Comparison of ENCODE assay signal across 22 mouse cellular contexts in the genomic region with DNA sequence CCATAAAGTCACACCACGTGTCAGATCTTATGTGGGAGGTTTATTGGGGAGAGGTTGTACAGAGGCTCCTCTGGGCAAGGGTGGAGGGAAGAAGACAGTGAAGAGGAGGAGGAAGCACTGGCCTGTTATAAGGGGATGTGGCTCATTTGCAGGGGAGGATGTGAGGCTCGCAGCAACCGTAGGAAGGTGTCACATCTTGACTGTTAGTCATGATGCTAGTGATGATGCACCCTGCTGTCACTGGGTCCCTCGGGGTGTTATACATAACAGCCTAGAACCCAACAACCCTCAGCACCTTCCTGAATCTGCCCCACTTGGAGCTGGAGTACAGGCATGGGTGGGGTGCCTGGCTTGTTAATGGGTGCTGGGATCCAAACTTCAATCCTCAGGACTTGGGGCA.
"Had no signal": no experiment of that assay in that cellular context is flagged by ENCODE, and none has a peak within 500 bp of the region (broad histone marks: within the 10 kb centered on the region; RNA-seq: fewer than 3 reads in every experiment).

No protein-coding gene starts in this region.

- H3K27ac ChIP-seq: heart, adult 2 months; heart, embryonic 10.5 days; hindbrain, embryonic 10.5 days; hindbrain, embryonic 12.5 days; hindbrain, embryonic 14.5 days; intestine, embryonic 15.5 days; layer of hippocampus, adult 2 months; left cerebral cortex, adult 2 months; limb, embryonic 13.5 days; limb, embryonic 15.5 days; liver, embryonic 12.5 days had no signal

- H3K4me3 ChIP-seq: heart, adult 2 months; heart, embryonic 10.5 days; heart, embryonic 12.5 days; hindbrain, embryonic 10.5 days; hindbrain, embryonic 12.5 days; intestine, embryonic 15.5 days; layer of hippocampus, adult 2 months; left cerebral cortex, adult 2 months; limb, embryonic 13.5 days; limb, embryonic 15.5 days; liver, embryonic 12.5 days had no signal

- DNase-seq: gastrocnemius, postnatal 10 days; gastrocnemius, postnatal 25 days; heart, adult 2 months; heart, postnatal 10 days; heart, postnatal 4 days; kidney, adult 18-20 months; kidney, adult 8-10 months; kidney, postnatal 10 days; kidney, postnatal 25 days; kidney, postnatal 4 days; left cerebral cortex, postnatal 4 days had no signal
